Mouse (Mus musculus) heart, postnatal 10 days (tissue): ENCODE results near the gene Uap1l1. TPM values are rescaled to one million over a fixed set of nuclear protein-coding genes. Genes with fewer than 3 reads are reported as not detected.

Experiments used
- DNase-seq, 2 experiments: peaks; one replicate each; pipeline ENCODE4 v3.0.0; 2021
- intact Hi-C: fragments of 180-260 bp; cut with DNase I; formaldehyde crosslinking; loops from one replicate; pipeline ENCODE4 v1.15.1; 2025
- total RNA-seq, 2 experiments: library from RNA; stranded (reverse); gene quantifications; 2 replicates each; pipeline ENCODE4 v1.2.3; 2021

The Uap1l1 gene
- total RNA-seq, 2 experiments from 2014 or later = 7.1 to 9.4 TPM

DNA sequence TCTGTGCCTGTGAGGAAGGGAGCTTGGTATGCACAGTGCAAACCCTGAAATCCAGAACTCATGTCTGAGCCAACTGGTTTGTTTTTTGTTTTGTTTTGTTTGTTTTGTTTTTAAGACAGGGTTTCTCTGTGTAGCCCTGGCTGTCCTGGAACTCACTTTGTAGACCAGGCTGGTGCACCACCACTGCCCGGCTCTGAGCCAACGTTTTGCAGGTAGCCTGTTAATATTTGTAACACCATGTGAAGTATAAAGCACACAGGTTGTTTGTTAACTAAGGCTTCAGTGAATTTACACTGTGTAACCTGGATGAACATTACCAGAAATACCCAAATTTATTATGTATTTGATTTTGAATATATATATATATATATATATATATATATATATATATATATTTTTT is 39.4 kb downstream of the Uap1l1 start:
- intact Hi-C loops = no loop called here
- no peak for DNase-seq

DNA sequence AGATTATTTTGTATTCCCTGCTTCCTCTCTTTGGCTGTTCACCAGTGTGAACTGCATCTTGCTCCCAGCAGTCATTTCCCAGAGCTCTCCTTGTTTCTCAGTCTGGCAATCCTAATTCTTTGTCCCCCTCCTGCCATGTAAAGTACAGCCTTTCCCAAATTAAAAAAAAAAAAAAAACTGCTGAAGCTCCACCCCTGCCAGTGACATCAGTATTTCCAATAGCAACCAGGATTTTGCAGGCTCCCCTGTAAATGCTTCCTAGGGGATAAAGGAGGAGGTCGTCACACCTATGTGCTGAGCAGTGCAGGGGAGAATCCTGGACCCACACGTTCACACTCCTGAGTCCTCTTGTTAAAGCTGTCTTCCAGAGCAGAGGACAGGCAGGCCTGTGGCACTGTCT is 45.4 kb downstream of the Uap1l1 start:
- intact Hi-C loops = no loop called here
- no peak for DNase-seq

DNA sequence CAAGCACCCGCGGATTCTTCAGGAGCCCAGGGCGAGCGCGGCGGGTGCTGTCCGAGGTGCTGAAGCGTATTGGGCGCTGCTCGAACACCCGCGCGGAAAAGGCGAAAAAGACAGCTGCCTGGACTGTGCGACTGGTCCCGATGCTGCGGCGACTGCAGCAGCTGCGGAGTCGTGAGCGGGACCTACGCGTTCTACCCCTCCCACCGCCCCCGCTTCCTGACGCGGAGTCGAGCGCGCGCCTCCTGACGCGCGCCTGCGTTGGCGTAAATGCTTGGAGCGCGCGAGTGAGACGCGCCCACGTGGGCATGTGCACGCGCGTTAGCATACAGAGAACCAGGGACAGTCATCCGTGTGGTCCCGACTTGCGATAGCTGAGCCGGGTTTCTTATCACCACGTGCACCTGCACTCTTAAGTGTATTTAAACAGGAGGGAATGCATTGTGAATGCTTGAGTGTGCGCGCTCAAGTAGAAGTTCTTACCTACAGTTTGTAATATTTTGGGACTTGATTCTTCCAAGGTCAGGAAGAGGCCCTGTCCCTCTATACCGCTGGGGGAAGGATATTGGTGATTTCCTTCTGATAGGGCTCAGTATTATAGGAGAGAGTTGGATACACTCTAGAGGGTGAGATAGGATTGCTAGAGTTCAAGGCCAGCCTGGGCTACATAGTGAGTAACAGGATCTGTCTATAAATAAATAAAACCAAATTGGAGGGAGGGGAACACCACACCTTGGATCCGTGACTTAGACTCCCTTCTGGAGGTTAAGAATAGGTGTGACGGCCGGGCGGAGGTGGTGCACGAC is 46.3 kb downstream of the Uap1l1 start, which contains the start of gene Grin1:
Gene Grin1 (minus strand): TSS at position 217 of the 803 bp plus-strand sequence.
- DNase-seq = peak; percentile 70 to 76
- intact Hi-C loops = no loop called here

DNA sequence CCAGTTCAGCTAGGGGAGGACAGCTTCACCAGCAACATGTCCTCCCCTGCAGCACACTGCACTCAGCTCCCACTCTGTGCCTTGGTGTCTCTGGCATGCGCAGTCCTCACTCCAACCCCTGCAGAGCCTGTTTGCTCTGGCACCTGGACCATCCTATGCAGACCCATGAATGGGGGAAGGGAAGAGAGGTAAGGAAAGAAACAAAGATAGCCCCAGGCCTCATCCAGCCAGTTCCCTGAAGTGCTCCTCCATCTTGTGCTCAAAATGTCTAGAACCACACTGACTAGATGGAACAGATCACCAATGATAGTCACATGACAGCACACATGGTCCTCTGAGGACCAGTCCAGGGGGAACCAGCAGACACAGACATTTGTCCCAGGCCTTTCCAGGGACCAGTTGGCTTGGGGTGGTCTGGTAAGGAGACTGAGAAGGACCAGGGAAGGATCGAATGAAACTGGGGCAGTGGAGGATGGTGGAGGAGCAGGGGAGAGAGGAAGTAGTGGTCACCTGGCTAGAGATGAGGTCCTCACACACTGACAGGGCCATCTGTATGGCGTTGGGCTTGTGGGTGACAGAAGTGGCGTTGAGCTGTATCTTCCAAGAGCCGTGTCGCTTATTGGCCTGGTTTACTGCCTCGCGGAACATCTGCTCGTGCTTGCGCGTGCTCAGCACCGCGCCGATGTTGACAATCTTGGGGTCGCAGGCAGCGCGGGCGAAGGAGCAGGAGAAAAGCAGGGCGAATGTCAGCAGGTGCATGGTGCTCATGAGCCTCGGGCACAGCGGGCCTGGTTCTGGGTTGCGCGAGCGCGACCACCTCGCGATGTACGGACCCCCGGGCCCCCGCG is 47.1 kb downstream of the Uap1l1 start:
- peak in 1 of 2 experiments; percentile 10 for DNase-seq
- intact Hi-C loops = no loop called here

DNA sequence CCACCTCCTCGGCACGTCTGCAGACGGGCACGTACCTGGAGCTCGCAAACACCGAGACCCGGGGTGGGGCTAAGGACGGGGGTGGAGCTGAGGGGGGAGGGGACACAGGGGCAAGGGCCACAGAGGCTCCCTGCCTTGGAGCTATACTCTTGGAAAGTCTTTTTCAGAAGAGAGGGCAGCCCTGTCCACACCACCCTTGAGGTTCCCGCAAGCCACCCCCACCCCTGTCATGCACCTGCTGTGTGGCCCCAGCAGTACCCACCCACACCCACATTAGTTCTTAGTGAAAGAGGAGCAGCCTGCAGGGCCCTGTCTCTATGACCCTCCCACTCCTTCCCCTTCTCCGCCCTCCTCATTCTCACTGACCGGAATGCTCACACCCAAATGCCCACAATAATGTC is 54.0 kb downstream of the Uap1l1 start:
- no peak for DNase-seq
- intact Hi-C loops = no loop called here

DNA sequence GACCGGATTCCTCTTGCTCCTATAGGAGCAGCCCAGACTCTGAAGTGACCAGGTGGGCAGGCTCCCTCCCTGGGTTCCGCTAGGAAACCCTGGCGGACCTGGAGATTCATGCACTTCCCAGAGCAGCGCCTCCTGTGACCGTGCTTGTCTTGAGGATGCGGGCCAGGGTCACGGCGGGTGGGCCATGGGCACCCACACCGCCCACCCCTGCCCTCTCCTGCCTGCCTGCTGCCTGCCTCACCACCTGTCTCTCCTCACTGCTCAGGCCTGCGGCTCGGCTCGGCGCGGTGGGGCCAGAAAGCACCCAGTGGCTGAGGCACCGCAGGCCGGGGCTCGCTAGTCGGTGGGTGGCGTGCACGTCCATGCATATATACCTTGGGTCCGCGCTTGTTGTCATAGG is 54.5 kb downstream of the Uap1l1 start:
- intact Hi-C loops = no loop called here
- no peak for DNase-seq

DNA sequence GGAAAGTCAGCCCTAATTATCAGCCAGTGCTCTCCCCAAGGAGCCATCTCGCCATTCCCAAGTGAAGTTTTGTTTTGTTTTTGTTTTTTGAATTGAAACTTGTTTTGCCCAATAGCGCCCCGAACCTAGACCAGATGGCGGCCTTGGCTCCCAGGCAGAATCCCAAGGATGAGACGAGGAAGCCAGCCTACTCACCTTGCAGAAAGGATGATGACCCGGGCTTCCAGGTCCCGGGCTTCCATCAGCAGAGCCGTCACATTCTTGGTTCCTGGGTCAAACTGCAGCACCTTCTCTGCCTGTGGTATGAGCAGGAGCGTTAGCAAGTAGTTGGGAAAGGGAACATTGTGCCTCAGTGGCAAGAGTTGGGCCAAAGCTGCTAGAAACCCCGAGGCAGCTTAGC is 55.3 kb downstream of the Uap1l1 start:
- DNase-seq = no peak
- intact Hi-C loops = no loop called here

Other genes starting within 250 kb of the Uap1l1 start
- 10 to 100 TPM; 23.9 to 25.1 TPM for gene Nrarp, start 184.9 kb downstream of the Uap1l1 start, total RNA-seq
- 1 to 10 TPM; 5.6 to 6.5 TPM for gene Tor4a, start 168.8 kb downstream of the Uap1l1 start, total RNA-seq
- gene Nelfb, start 154.2 kb downstream of the Uap1l1 start, total RNA-seq = 10 to 100 TPM; 40.7 to 46.0 TPM
- gene Stpg3, start 151.0 kb downstream of the Uap1l1 start, total RNA-seq = not detected
- not detected for gene Fam166a, start 146.9 kb downstream of the Uap1l1 start, total RNA-seq
- 100 to 1,000 TPM; 258 to 286 TPM for gene Tubb4b, start 141.0 kb downstream of the Uap1l1 start, total RNA-seq
- gene Slc34a3, start 131.3 kb downstream of the Uap1l1 start, total RNA-seq = not detected
- gene Rnf224, start 128.9 kb downstream of the Uap1l1 start, total RNA-seq = not detected
- 1 to 10 TPM; 1.3 TPM for gene Rnf208, start 123.4 kb downstream of the Uap1l1 start, total RNA-seq
- not detected for gene Cysrt1, start 123.2 kb downstream of the Uap1l1 start, total RNA-seq
- 1 to 10 TPM; 1.4 to 1.7 TPM for gene AL732309.1, start 118.8 kb downstream of the Uap1l1 start, total RNA-seq
- 10 to 100 TPM; 16.4 to 18.2 TPM for gene Tmem203, start 110.2 kb downstream of the Uap1l1 start, total RNA-seq
- 1 to 10 TPM; 5.0 to 7.5 TPM for gene Tprn, start 103.1 kb downstream of the Uap1l1 start, total RNA-seq
- 10 to 100 TPM; 49.4 to 55.2 TPM for gene Ssna1, start 93.2 kb downstream of the Uap1l1 start, total RNA-seq
- 10 to 100 TPM; 48.6 to 54.0 TPM for gene Anapc2, start 93.2 kb downstream of the Uap1l1 start, total RNA-seq
- gene Tmem210, start 77.5 kb downstream of the Uap1l1 start, total RNA-seq = not detected
- not detected for gene Lrrc26, start 75.8 kb downstream of the Uap1l1 start, total RNA-seq
- not detected for gene Grin1, start 46.5 kb downstream of the Uap1l1 start, total RNA-seq
- gene Man1b1, start 33.3 kb downstream of the Uap1l1 start, total RNA-seq = 10 to 100 TPM; 28.2 TPM
- gene Dpp7, start 9.3 kb downstream of the Uap1l1 start, total RNA-seq = 1 to 10 TPM; 3.6 to 3.8 TPM
- gene Sapcd2, start 6.6 kb upstream of the Uap1l1 start, total RNA-seq = 1 to 10 TPM; 2.8 to 4.7 TPM
- 10 to 100 TPM; 14.9 to 17.2 TPM for gene Entpd2, start 30.2 kb upstream of the Uap1l1 start, total RNA-seq
- gene Npdc1, start 33.7 kb upstream of the Uap1l1 start, total RNA-seq = 10 to 100 TPM; 37.9 to 39.7 TPM
- under 1 TPM in 1 of 2 experiments, not detected in 1; 0.12 TPM for gene Fut7, start 57.6 kb upstream of the Uap1l1 start, total RNA-seq
- 10 to 100 TPM; 21.2 to 21.9 TPM for gene Abca2, start 63.0 kb upstream of the Uap1l1 start, total RNA-seq
- 1 to 10 TPM; 3.3 to 3.7 TPM for gene Clic3, start 91.2 kb upstream of the Uap1l1 start, total RNA-seq
- gene Paxx, start 95.4 kb upstream of the Uap1l1 start, total RNA-seq = 10 to 100 TPM; 33.3 to 39.5 TPM
- 100 to 1,000 TPM in 1 of 2 experiments, 10 to 100 TPM in 1; 75.1 to 110 TPM for gene Ptgds, start 104.4 kb upstream of the Uap1l1 start, total RNA-seq
- not detected for gene Lcn12, start 128.2 kb upstream of the Uap1l1 start, total RNA-seq
- gene Fbxw5, start 135.1 kb upstream of the Uap1l1 start, total RNA-seq = 10 to 100 TPM; 93.1 to 93.4 TPM
- gene C8g, start 136.0 kb upstream of the Uap1l1 start, total RNA-seq = under 1 TPM; 0.52 to 0.53 TPM
- gene Traf2, start 181.3 kb upstream of the Uap1l1 start, total RNA-seq = 10 to 100 TPM; 16.1 to 18.3 TPM
- 100 to 1,000 TPM; 188 to 189 TPM for gene Edf1, start 192.2 kb upstream of the Uap1l1 start, total RNA-seq
- gene Mamdc4, start 209.2 kb upstream of the Uap1l1 start, total RNA-seq = 1 to 10 TPM; 1.8 to 2.2 TPM
- gene Phpt1, start 209.5 kb upstream of the Uap1l1 start, total RNA-seq = 100 to 1,000 TPM in 1 of 2 experiments, 10 to 100 TPM in 1; 93.8 to 101 TPM
- under 1 TPM; 0.10 to 0.12 TPM for gene Ajm1, start 216.1 kb upstream of the Uap1l1 start, total RNA-seq
- gene Rabl6, start 242.8 kb upstream of the Uap1l1 start, total RNA-seq = 10 to 100 TPM; 49.4 to 57.6 TPM